Mouse (Mus musculus) MEL (cell line): ENCODE measurements around the gene Tmem131. TPM values are rescaled to one million over a fixed set of nuclear protein-coding genes. Genes with fewer than 3 reads are reported as not detected.

Experiments used
- DNase-seq: peaks from one replicate; pipeline ENCODE4 v3.0.0; 2011; ENCODE audit warnings: low read depth, low spot score
- H3K27ac ChIP-seq: 2 replicates; pipeline ENCODE4 v1.5.1; 2012; ENCODE audit warnings: low read depth, mild to moderate bottlenecking, control low read depth, low read length, moderate library complexity; ENCODE audit not compliant: control insufficient read depth
- H3K27me3 ChIP-seq, 2 experiments: fragments of 150-350 bp in 1 of 2; sonication (generic) in 1 of 2; 2 replicates each; pipeline ENCODE4 v1.6.1; 2012; ENCODE audit warnings: low read length in 2 of 2, mild to moderate bottlenecking in 2 of 2, improper control_type of control experiment in 1 of 2, moderate library complexity in 1 of 2; ENCODE audit not compliant: insufficient read depth in 2 of 2, control insufficient read depth in 1 of 2
- H3K36me3 ChIP-seq, 2 experiments: 2 replicates each; pipeline ENCODE4 v1.6.1; 2012 to 2014; ENCODE audit warnings: low read length in 2 of 2, improper control_type of control experiment in 1 of 2, inconsistent platforms in 1 of 2, mild to moderate bottlenecking in 1 of 2; ENCODE audit not compliant: insufficient read depth in 2 of 2, control insufficient read depth in 1 of 2
- H3K4me1 ChIP-seq, 2 experiments: fragments of 150-350 bp in 1 of 2; sonication (generic) in 1 of 2; 2 replicates each; pipeline ENCODE4 v1.6.1; 2012; ENCODE audit warnings: low read length in 2 of 2, improper control_type of control experiment in 1 of 2, mild to moderate bottlenecking in 1 of 2; ENCODE audit not compliant: insufficient read depth in 2 of 2, control insufficient read depth in 1 of 2
- H3K4me3 ChIP-seq, 2 experiments: fragments of 150-350 bp in 1 of 2; sonication (generic) in 1 of 2; 2 replicates each; pipeline ENCODE4 v1.5.1; 2012; ENCODE audit warnings: low read depth in 2 of 2, low read length in 2 of 2, mild to moderate bottlenecking in 2 of 2, moderate library complexity in 2 of 2, control low read depth in 1 of 2, improper control_type of control experiment in 1 of 2; ENCODE audit not compliant: control insufficient read depth in 1 of 2, insufficient read depth in 1 of 2
- H3K79me2 ChIP-seq: 2 replicates; pipeline ENCODE4 v1.6.1; 2012; ENCODE audit warnings: mild to moderate bottlenecking, low read length, moderate library complexity; ENCODE audit not compliant: control insufficient read depth, poor library complexity, insufficient read depth
- H3K9ac ChIP-seq: 2 replicates; pipeline ENCODE4 v1.6.1; 2012; ENCODE audit warnings: low read depth, mild to moderate bottlenecking, control low read depth, low read length, moderate library complexity; ENCODE audit not compliant: control insufficient read depth, poor library complexity, severe bottlenecking
- H3K9me3 ChIP-seq: fragments of 150-350 bp; sonication (generic); replicated peaks from 2 replicates; pipeline ENCODE4 v1.6.1; 2012; ENCODE audit warnings: mild to moderate bottlenecking, low read length, improper control_type of control experiment, moderate library complexity; ENCODE audit not compliant: insufficient read depth
- BHLHE40 ChIP-seq: IDR thresholded peaks from 2 replicates; pipeline ENCODE4 v1.6.1; 2012; ENCODE audit warnings: low read depth, mild to moderate bottlenecking, inconsistent platforms, low read length, improper control_type of control experiment, borderline replicate concordance
- CTCF ChIP-seq, 3 experiments: IDR thresholded peaks in 2 of 3; conservative IDR thresholded peaks in 1 of 3; 2 replicates each; pipeline ENCODE4 v1.5.1; 2011 to 2012; ENCODE audit warnings: low read length in 3 of 3, low read depth in 2 of 3, mild to moderate bottlenecking in 2 of 3, improper control_type of control experiment in 1 of 3, inconsistent platforms in 1 of 3, mixed read lengths in 1 of 3, moderate library complexity in 1 of 3; ENCODE audit not compliant: control insufficient read depth in 1 of 3, insufficient read depth in 1 of 3, poor library complexity in 1 of 3, severe bottlenecking in 1 of 3
- ELF1 ChIP-seq: IDR thresholded peaks from 2 replicates; pipeline ENCODE4 v1.6.1; 2014; ENCODE audit warnings: low read depth, mild to moderate bottlenecking, inconsistent platforms, low read length, improper control_type of control experiment, moderate library complexity
- EP300 ChIP-seq, 2 experiments: IDR thresholded peaks; 2 replicates each; pipeline ENCODE4 v1.6.1; 2011; ENCODE audit warnings: improper control_type of control experiment in 2 of 2, low read length in 2 of 2, low read depth in 1 of 2, mild to moderate bottlenecking in 1 of 2
- GABPA ChIP-seq: IDR thresholded peaks from 2 replicates; pipeline ENCODE4 v1.6.1; 2012; ENCODE audit warnings: low read depth, mild to moderate bottlenecking, inconsistent platforms, low read length, improper control_type of control experiment, moderate library complexity
- GATA1 ChIP-seq: IDR thresholded peaks from 2 replicates; pipeline ENCODE4 v1.6.1; 2011; ENCODE audit warnings: low read depth, low read length, improper control_type of control experiment
- KAT2A ChIP-seq: conservative IDR thresholded peaks from 2 replicates; pipeline ENCODE4 v1.6.1; 2012; ENCODE audit warnings: low read depth, low read length, improper control_type of control experiment, inconsistent platforms
- MAFK ChIP-seq: IDR thresholded peaks from 2 replicates; pipeline ENCODE4 v1.6.1; 2011; ENCODE audit warnings: low read depth, mild to moderate bottlenecking, low read length, improper control_type of control experiment, borderline replicate concordance
- MAX ChIP-seq: IDR thresholded peaks from 2 replicates; pipeline ENCODE4 v1.6.1; 2011; ENCODE audit warnings: low read length, improper control_type of control experiment
- MAZ ChIP-seq: IDR thresholded peaks from 2 replicates; pipeline ENCODE4 v1.6.1; 2012; ENCODE audit warnings: low read depth, mild to moderate bottlenecking, inconsistent platforms, low read length, improper control_type of control experiment
- MYC ChIP-seq: IDR thresholded peaks from 2 replicates; pipeline ENCODE4 v1.6.1; 2011; ENCODE audit warnings: low read depth, mild to moderate bottlenecking, low read length, improper control_type of control experiment, moderate library complexity
- NELFE ChIP-seq: IDR thresholded peaks from 2 replicates; pipeline ENCODE4 v1.6.1; 2011; ENCODE audit warnings: low read depth, low read length, improper control_type of control experiment
- NRF1 ChIP-seq: IDR thresholded peaks from 2 replicates; pipeline ENCODE4 v1.6.1; 2014; ENCODE audit warnings: low read depth, mild to moderate bottlenecking, inconsistent platforms, low read length, improper control_type of control experiment, moderate library complexity; ENCODE audit not compliant: poor library complexity, insufficient read depth, severe bottlenecking
- POLR2A ChIP-seq, 2 experiments: IDR thresholded peaks; 2 replicates each; pipeline ENCODE4 v1.6.1; 2011 to 2012; ENCODE audit warnings: low read length in 2 of 2, mild to moderate bottlenecking in 2 of 2, control low read depth in 1 of 2, improper control_type of control experiment in 1 of 2, low read depth in 1 of 2, moderate library complexity in 1 of 2; ENCODE audit not compliant: control insufficient read depth in 1 of 2, insufficient read depth in 1 of 2, poor library complexity in 1 of 2
- POLR2AphosphoS2 ChIP-seq: IDR thresholded peaks from 2 replicates; pipeline ENCODE4 v1.6.1; 2011; ENCODE audit warnings: low read length, improper control_type of control experiment
- RCOR1 ChIP-seq: IDR thresholded peaks from 2 replicates; pipeline ENCODE4 v1.6.1; 2012; ENCODE audit warnings: low read depth, mild to moderate bottlenecking, inconsistent platforms, low read length, improper control_type of control experiment
- SIN3A ChIP-seq: IDR thresholded peaks from 2 replicates; pipeline ENCODE4 v1.6.1; 2012; ENCODE audit warnings: low read length, improper control_type of control experiment, inconsistent platforms
- TBP ChIP-seq: IDR thresholded peaks from 2 replicates; pipeline ENCODE4 v1.8.0; 2011; ENCODE audit warnings: low read depth, low read length, improper control_type of control experiment
- USF1 ChIP-seq: IDR thresholded peaks from 2 replicates; pipeline ENCODE4 v1.6.1; 2014; ENCODE audit warnings: low read depth, mild to moderate bottlenecking, inconsistent platforms, low read length, improper control_type of control experiment, moderate library complexity
- USF2 ChIP-seq, 2 experiments: IDR thresholded peaks; 2 replicates each; pipeline ENCODE4 v1.6.1; 2011 to 2012; ENCODE audit warnings: improper control_type of control experiment in 2 of 2, low read length in 2 of 2, borderline replicate concordance in 1 of 2, inconsistent platforms in 1 of 2, low read depth in 1 of 2, mild to moderate bottlenecking in 1 of 2; ENCODE audit not compliant: insufficient read depth in 1 of 2
- ZKSCAN1 ChIP-seq: IDR thresholded peaks from 2 replicates; pipeline ENCODE4 v1.6.1; 2012; ENCODE audit warnings: low read depth, mild to moderate bottlenecking, inconsistent platforms, low read length, improper control_type of control experiment, moderate library complexity
- ZMIZ1 ChIP-seq: IDR thresholded peaks from 2 replicates; pipeline ENCODE4 v1.6.1; 2012; ENCODE audit warnings: low read depth, mild to moderate bottlenecking, inconsistent platforms, low read length, improper control_type of control experiment, moderate library complexity
- ZNF384 ChIP-seq: IDR thresholded peaks from 2 replicates; pipeline ENCODE4 v1.6.1; 2012; ENCODE audit warnings: low read depth, mild to moderate bottlenecking, inconsistent platforms, low read length, improper control_type of control experiment
- polyA plus RNA-seq, 2 experiments: library from polyadenylated mRNA; stranded (reverse) in 1 of 2; unstranded in 1 of 2; fragments of >175 nt in 1 of 2; fragments of >200 nt in 1 of 2; gene quantifications; 2 replicates each; pipeline versions ENCODE4 v1.2.1 to v1.2.4; 2012; ENCODE audit warnings: low replicate concordance in 2 of 2, low read depth in 1 of 2; ENCODE audit not compliant: insufficient read length in 2 of 2, insufficient read depth in 1 of 2, missing spikeins in 1 of 2
- total RNA-seq: library from RNA; depleted of rRNA; stranded (reverse); fragments of 300-350 nt; gene quantifications from 2 replicates; pipeline ENCODE4 v1.2.3, GENCODE M21; 2012

Gene Tmem131
- total and polyA plus RNA-seq, 3 experiments = 11.4 to 196 (median 48.8) TPM

- no peak overlapping the region for H3K9ac ChIP-seq
- no peak overlapping the region for H3K27ac ChIP-seq
- peak; percentile 30 for DNase-seq
- no peaks in the 10 kb centered on the region for H3K9me3 ChIP-seq
- TF ChIP-seq POLR2AphosphoS2 (no peak), BHLHE40 (peak; percentile 41; the same call in 1 of the 2 replicates), USF1 (0 out of 2 replicates have a peak, but pooled peaks have one; percentile 21), CTCF (IDR thresholded peaks at IDR 0.05 in 2 of 3, conservative IDR thresholded peaks at IDR 0.05 in 1 of 3; ENCODE audit: control insufficient read depth in 1 of 3, insufficient read depth in 1 of 3, low read depth in 2 of 3, low read length in 3 of 3, poor library complexity in 1 of 3, severe bottlenecking in 1 of 3) (no peak), GATA1 (0 out of 2 replicates have a peak, but pooled peaks have one; percentile 3), ZKSCAN1 (no peak)
- TF ChIP-seq, all 39 proteins: peak for 3
- Histone ChIP-seq H3K36me3 (no peaks in the 10 kb centered on the region), H3K79me2 (no peaks in the 10 kb centered on the region), H3K27me3 (no peaks in the 10 kb centered on the region; a peak in 1 of 4 replicates), H3K4me3 (no peak overlapping the region), H3K4me1 (peaks cover 0 to 9% of the 10 kb centered on the region in 2 experiments; a peak in 2 of 4 replicates)
These were observed 19.1 kb upstream of the Tmem131 start for GRCm38 (mm10) chr1:36962379-36963176.

GRCm38 (mm10) chr1:36960509-36961222 lies 17.2 kb upstream of the Tmem131 start:
- H3K79me2 ChIP-seq = no peaks in the 10 kb centered on the region
- H3K36me3 ChIP-seq = no peaks in the 10 kb centered on the region
- no peak overlapping the region for H3K4me3 ChIP-seq
- no peak for DNase-seq
- H3K4me1 ChIP-seq = peaks cover 0 to 9% of the 10 kb centered on the region in 2 experiments; a peak in 2 of 4 replicates
- no peak overlapping the region for H3K27ac ChIP-seq
- no peak overlapping the region for H3K9ac ChIP-seq
- no peak for TF ChIP-seq ELF1
- TF ChIP-seq POLR2AphosphoS2 = no peak
- TF ChIP-seq KAT2A = no peak
- no peak for TF ChIP-seq MAFK
- no peak for TF ChIP-seq SIN3A
- no peak for TF ChIP-seq TBP
- TF ChIP-seq EP300 (IDR thresholded peaks at IDR 0.05; ENCODE audit: low read depth in 1 of 2, low read length in 2 of 2) = no peak
- no peak for TF ChIP-seq GABPA
- TF ChIP-seq RCOR1 = no peak
- no peak for TF ChIP-seq MAZ
- TF ChIP-seq USF2 (IDR thresholded peaks at IDR 0.05; ENCODE audit: borderline replicate concordance in 1 of 2, insufficient read depth in 1 of 2, low read depth in 1 of 2, low read length in 2 of 2) = no peak
- TF ChIP-seq ZNF384 = no peak
- TF ChIP-seq POLR2A (IDR thresholded peaks at IDR 0.05; ENCODE audit: control insufficient read depth in 1 of 2, insufficient read depth in 1 of 2, low read depth in 1 of 2, low read length in 2 of 2, poor library complexity in 1 of 2) = no peak
- no peak for TF ChIP-seq NELFE
- TF ChIP-seq MAX = no peak
- no peak for TF ChIP-seq ZMIZ1
- TF ChIP-seq GATA1 = no peak
- TF ChIP-seq NRF1 = no peak
- no peak for TF ChIP-seq MYC
- no peaks in the 10 kb centered on the region for H3K9me3 ChIP-seq
- H3K27me3 ChIP-seq = no peaks in the 10 kb centered on the region
